Mouse (Mus musculus): ENCODE measurements around the gene Olfr331.

DNA sequence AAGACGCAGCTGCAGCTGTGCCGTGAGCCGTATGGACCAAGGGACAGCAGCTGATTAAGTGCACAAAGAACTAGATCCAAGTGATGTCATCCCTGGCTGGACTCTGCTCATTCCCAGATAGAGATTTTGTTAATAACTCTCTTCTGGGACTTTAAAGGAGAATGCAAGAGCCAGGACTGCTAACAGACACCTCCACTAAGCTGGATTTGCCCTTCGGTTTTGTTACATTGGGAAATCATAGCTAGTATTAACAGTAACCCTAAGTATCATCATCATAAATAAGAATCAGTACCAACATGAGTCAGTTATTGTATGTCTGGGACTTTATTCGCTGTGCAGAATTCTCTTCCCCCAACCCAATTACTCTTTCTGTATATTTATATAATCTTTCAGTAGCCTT lies 44.0 kb upstream of the Olfr331 start, which contains the start of gene Olfr329-ps:
- no peak for TF ChIP-seq GATA1 (IDR thresholded peaks at IDR 0.05; ENCODE audit: borderline replicate concordance, low read length)
- TF ChIP-seq FLI1 (IDR thresholded peaks at IDR 0.05; ENCODE audit: low read length) = no peak

Data from megakaryocyte, embryonic 14.5 days (primary cell).